Mouse (Mus musculus) liver, adult 2 months (tissue): ENCODE results near the gene Ltbp1.

Experiments used
- CTCF ChIP-seq: fragments of 200-500 bp; IDR thresholded peaks from 2 replicates; pipeline ENCODE4 v1.5.1; 2011; ENCODE audit warnings: low read depth, low read length, control low read depth
- POLR2A ChIP-seq: fragments of 200-500 bp; IDR thresholded peaks from 2 replicates; pipeline ENCODE4 v1.6.1; 2011; ENCODE audit warnings: low read length, control low read depth; ENCODE audit not compliant: insufficient read depth; ENCODE audit errors: extremely low read depth

- TF ChIP-seq CTCF = no peak
- no peak for TF ChIP-seq POLR2A
These were observed 234.2 kb downstream of the Ltbp1 start for GRCm38 (mm10) chr17:75239545-75239944.
